Mouse (Mus musculus) myocyte (in vitro differentiated cells): ENCODE results near the gene 9130230L23Rik. TPM values are rescaled to one million over a fixed set of nuclear protein-coding genes. Genes with fewer than 3 reads are reported as not detected.
A peak's percentile ranks its signal among the peaks of the same experiment; 100 is the strongest.
"Not testable (repeated sequence)": the region's sequence is repeated elsewhere in the genome, so short reads cannot be mapped to it uniquely, and the experiment has no call there.

Source experiments
- H3K27me3 ChIP-seq: one replicate; pipeline ENCODE4 v1.6.1; 2011; ENCODE audit not compliant: control insufficient read depth, insufficient read depth, insufficient read length
- H3K36me3 ChIP-seq: one replicate; pipeline ENCODE4 v1.6.1; 2011; ENCODE audit not compliant: control insufficient read depth, insufficient read depth
- H3K4me2 ChIP-seq: one replicate; pipeline ENCODE4 v1.6.1; 2011; ENCODE audit warnings: low read depth, control low read depth
- H3K4me3 ChIP-seq: one replicate; pipeline ENCODE4 v1.5.1; 2011; ENCODE audit warnings: mild to moderate bottlenecking, control low read depth, moderate library complexity
- H3K79me2 ChIP-seq: one replicate; pipeline ENCODE4 v1.6.1; 2011; ENCODE audit not compliant: control insufficient read depth, insufficient read depth
- H3ac ChIP-seq: one replicate; pipeline ENCODE4 v1.6.1; 2011; ENCODE audit not compliant: control insufficient read depth, insufficient read length
- CEBPB ChIP-seq: IDR thresholded peaks from 2 replicates; pipeline ENCODE4 v1.6.1; 2011; ENCODE audit warnings: mild to moderate bottlenecking, moderate library complexity; ENCODE audit not compliant: poor library complexity, insufficient read depth, severe bottlenecking
- E2F4 ChIP-seq: IDR thresholded peaks from one replicate; pipeline ENCODE4 v1.6.1; 2011; ENCODE audit warnings: mild to moderate bottlenecking, control low read depth, moderate library complexity; ENCODE audit not compliant: insufficient read depth
- MAX ChIP-seq: IDR thresholded peaks from one replicate; pipeline ENCODE4 v1.6.1; 2011; ENCODE audit warnings: low read depth, mild to moderate bottlenecking, control low read depth
- MYOD1 ChIP-seq, 3 experiments: IDR thresholded peaks; one replicate each; pipeline ENCODE4 v1.6.1; 2011; ENCODE audit warnings: control low read depth in 2 of 3, low read depth in 2 of 3, mild to moderate bottlenecking in 2 of 3, moderate library complexity in 1 of 3; ENCODE audit not compliant: insufficient read length in 2 of 3, control insufficient read depth in 1 of 3
- MYOG ChIP-seq, 3 experiments: IDR thresholded peaks; one replicate each; pipeline ENCODE4 v1.6.1; 2011; ENCODE audit warnings: control low read depth in 2 of 3, low read depth in 2 of 3, mild to moderate bottlenecking in 2 of 3; ENCODE audit not compliant: insufficient read length in 2 of 3, control insufficient read depth in 1 of 3, insufficient read depth in 1 of 3
- POLR2A ChIP-seq: IDR thresholded peaks from one replicate; pipeline ENCODE4 v1.6.1; 2011; ENCODE audit warnings: low read depth, mild to moderate bottlenecking, control low read depth, moderate library complexity; ENCODE audit not compliant: insufficient read length
- POLR2AphosphoS2 ChIP-seq: IDR thresholded peaks from one replicate; pipeline ENCODE4 v1.6.1; 2011; ENCODE audit warnings: low read depth, control low read depth; ENCODE audit not compliant: insufficient read length
- REST ChIP-seq: IDR thresholded peaks from one replicate; pipeline ENCODE4 v1.6.1; 2011; ENCODE audit warnings: mild to moderate bottlenecking, control low read depth, moderate library complexity; ENCODE audit not compliant: insufficient read depth, insufficient read length
- SRF ChIP-seq: IDR thresholded peaks from one replicate; pipeline ENCODE4 v1.6.1; 2011; ENCODE audit warnings: low read depth; ENCODE audit not compliant: control insufficient read depth, insufficient read length
- TCF12 ChIP-seq: IDR thresholded peaks from one replicate; pipeline ENCODE4 v1.6.1; 2011; ENCODE audit warnings: mild to moderate bottlenecking, control low read depth; ENCODE audit not compliant: poor library complexity, insufficient read depth, severe bottlenecking
- TCF3 ChIP-seq: IDR thresholded peaks from one replicate; pipeline ENCODE4 v1.6.1; 2011; ENCODE audit warnings: low read depth, control low read depth; ENCODE audit not compliant: insufficient read length
- USF1 ChIP-seq: IDR thresholded peaks from one replicate; pipeline ENCODE4 v1.6.1; 2011; ENCODE audit warnings: low read depth, mild to moderate bottlenecking, control low read depth, moderate library complexity
- polyA plus RNA-seq: library from polyadenylated mRNA; unstranded; fragments of >200 nt; fragmentation: generic; extraction: Trizol; gene quantifications from one replicate; pipeline ENCODE4 v1.2.1, GENCODE M21; 2012; ENCODE audit warnings: missing spikeins

9130230L23Rik gene
- polyA plus RNA-seq, 1 experiment, result 0.08 TPM

DNA sequence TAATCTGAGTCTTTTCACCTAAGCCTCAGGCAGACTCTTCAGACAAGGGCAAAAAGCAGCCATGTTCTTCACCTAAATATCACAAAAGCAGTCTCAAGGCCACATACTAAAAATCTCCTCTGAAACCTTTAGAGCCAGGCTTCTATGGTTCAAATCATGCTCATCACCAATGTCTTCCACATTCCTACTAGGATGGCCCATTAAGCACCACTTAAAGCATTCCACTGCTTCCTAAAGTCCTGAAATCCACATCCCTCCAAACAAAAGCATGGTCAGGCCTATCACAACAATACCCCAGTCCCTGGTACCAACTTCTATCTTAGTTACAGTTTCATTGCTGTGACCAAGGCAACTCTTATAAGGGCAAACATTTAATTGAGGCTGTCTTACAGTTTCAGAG, 6.3 kb downstream of the 9130230L23Rik start:
- no peak for TF ChIP-seq USF1
- TF ChIP-seq SRF, result no peak
- no peak for TF ChIP-seq TCF12
- TF ChIP-seq MYOD1 (IDR thresholded peaks at IDR 0.05; ENCODE audit: control insufficient read depth in 1 of 3, insufficient read length in 2 of 3, low read depth in 2 of 3), result no peak
- TF ChIP-seq REST, result no peak
- no peak for TF ChIP-seq MAX
- no peak for TF ChIP-seq CEBPB
- TF ChIP-seq TCF3, result no peak
- TF ChIP-seq POLR2A, result no peak
- TF ChIP-seq POLR2AphosphoS2, result no peak
- no peak for TF ChIP-seq MYOG (IDR thresholded peaks at IDR 0.05; ENCODE audit: control insufficient read depth in 1 of 3, insufficient read depth in 1 of 3, insufficient read length in 2 of 3, low read depth in 2 of 3)
- no peak for TF ChIP-seq E2F4
- H3K27me3 ChIP-seq, result no peaks in the 10 kb centered on the region
- H3K79me2 ChIP-seq, result no peaks in the 10 kb centered on the region
- no peak overlapping the region for H3K4me2 ChIP-seq
- H3ac ChIP-seq, result no peak overlapping the region
- H3K36me3 ChIP-seq, result no peaks in the 10 kb centered on the region
- H3K4me3 ChIP-seq, result no peak overlapping the region

DNA sequence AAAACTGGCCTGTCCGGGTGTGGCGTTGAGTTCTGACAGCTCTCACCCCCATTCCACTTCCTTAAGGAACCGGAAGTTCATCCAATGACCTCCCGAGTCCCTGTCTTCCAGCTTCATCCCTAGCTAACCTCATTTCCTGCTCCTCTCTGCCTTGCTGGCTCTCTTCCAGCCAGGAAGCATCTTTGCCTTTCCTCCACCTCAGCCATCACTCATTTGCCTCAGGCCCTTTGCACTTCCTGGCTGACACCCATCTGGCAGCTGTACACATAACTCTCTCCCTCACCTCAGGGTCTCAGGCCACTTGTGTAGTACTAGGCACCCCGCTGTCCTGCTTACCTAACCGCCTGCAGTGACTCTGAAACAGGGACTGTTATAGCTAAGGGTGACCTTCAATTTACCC, 9.4 kb downstream of the 9130230L23Rik start:
- TF ChIP-seq POLR2A (no peak), REST (no peak), SRF (no peak), CEBPB (no peak), TCF3 (no peak), USF1 (no peak), TCF12 (no peak), POLR2AphosphoS2 (no peak), MAX (no peak), MYOD1 (IDR thresholded peaks at IDR 0.05; ENCODE audit: control insufficient read depth in 1 of 3, insufficient read length in 2 of 3, low read depth in 2 of 3) (no peak), E2F4 (no peak), MYOG (IDR thresholded peaks at IDR 0.05; ENCODE audit: control insufficient read depth in 1 of 3, insufficient read depth in 1 of 3, insufficient read length in 2 of 3, low read depth in 2 of 3) (no peak)
- no peaks in the 10 kb centered on the region for H3K36me3 ChIP-seq
- H3K4me2 ChIP-seq, result no peak overlapping the region
- no peak overlapping the region for H3ac ChIP-seq
- no peak overlapping the region for H3K4me3 ChIP-seq
- H3K27me3 ChIP-seq, result no peaks in the 10 kb centered on the region
- H3K79me2 ChIP-seq, result no peaks in the 10 kb centered on the region

DNA sequence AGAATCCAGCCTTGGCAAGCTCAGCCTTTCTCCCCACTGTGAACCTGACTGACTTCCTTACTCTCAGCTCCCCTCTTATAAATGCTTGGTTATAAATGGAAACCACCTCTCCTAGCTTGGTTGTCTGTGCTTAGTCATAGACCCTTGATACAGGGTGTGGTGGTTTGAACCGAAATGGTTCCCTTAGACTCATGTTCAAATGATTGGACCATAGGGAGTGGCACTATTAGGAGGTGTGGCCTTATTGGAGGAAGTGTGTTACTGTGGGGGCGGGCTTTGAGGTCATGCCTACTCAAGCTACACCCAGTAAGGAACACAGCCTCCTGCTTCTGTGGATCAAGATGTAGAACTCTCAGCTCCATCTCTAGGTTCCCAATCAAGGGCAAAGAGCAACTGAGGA, 12.9 kb downstream of the 9130230L23Rik start:
- no peaks in the 10 kb centered on the region for H3K36me3 ChIP-seq
- TF ChIP-seq POLR2A (peak; percentile 20), TCF12 (no peak)
- no peak overlapping the region for H3ac ChIP-seq
- H3K79me2 ChIP-seq, result no peaks in the 10 kb centered on the region
- no peak overlapping the region for H3K4me3 ChIP-seq
- H3K27me3 ChIP-seq, result no peaks in the 10 kb centered on the region
- peak overlapping the region; percentile 59 for H3K4me2 ChIP-seq

DNA sequence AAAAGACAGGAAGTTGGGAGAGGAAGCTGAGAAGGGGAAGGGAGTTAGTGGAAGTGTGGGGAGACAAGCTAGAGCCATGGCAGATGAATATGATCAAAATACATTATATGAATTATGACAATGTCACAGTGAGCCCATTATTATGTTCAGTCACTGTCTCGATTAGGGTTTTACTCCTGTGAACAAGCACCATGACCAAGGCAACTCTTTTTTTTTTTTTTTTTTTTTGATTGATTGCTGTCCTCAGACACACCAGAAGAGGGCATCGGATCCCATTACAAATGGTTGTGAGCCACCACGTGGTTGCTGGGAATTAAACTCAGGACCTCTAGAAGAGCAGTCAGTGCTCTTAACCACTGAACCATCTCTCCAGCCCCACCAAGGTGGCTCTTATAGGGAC, 17.1 kb downstream of the 9130230L23Rik start:
- H3K4me3 ChIP-seq, H3K27me3 ChIP-seq, H3K79me2 ChIP-seq, H3K36me3 ChIP-seq, H3K4me2 ChIP-seq, H3ac ChIP-seq: not testable (repeated sequence)

DNA sequence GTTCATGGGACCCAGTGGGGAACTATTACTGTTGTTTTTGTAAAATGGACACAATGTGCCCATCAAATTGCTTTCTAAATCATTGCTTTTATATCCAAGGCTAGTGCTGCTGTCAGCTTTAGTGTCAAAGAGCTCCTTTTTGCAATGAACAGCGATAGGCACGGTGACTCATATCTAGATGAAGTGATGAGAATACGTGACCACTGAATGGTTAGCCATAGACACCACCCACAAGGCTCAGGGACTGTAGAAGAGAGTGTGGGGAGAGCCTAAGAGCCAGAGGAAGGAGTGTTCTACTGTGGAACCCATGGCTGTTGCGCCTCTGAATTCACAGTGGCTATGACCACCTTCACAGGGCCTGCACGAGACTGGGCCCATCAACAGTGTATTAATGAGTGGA, 17.7 kb downstream of the 9130230L23Rik start:
- Histone ChIP-seq H3K4me3 (no peak overlapping the region), H3K27me3 (no peaks in the 10 kb centered on the region), H3K4me2 (no peak overlapping the region), H3K36me3 (no peaks in the 10 kb centered on the region), H3K79me2 (no peaks in the 10 kb centered on the region), H3ac (no peak overlapping the region)
- TF ChIP-seq MAX (no peak), SRF (no peak), CEBPB (no peak), TCF12 (no peak), USF1 (no peak), POLR2AphosphoS2 (no peak), TCF3 (no peak), POLR2A (no peak), MYOG (IDR thresholded peaks at IDR 0.05; ENCODE audit: control insufficient read depth in 1 of 3, insufficient read depth in 1 of 3, insufficient read length in 2 of 3, low read depth in 2 of 3) (no peak), E2F4 (no peak), REST (no peak), MYOD1 (IDR thresholded peaks at IDR 0.05; ENCODE audit: control insufficient read depth in 1 of 3, insufficient read length in 2 of 3, low read depth in 2 of 3) (no peak)
